Mouse (Mus musculus): ENCODE data around the gene Slc9a9. TPM values are rescaled to one million over a fixed set of nuclear protein-coding genes. Genes with fewer than 3 reads are reported as not detected.

Gene Slc9a9
- polyA plus RNA-seq, 1 experiment from 2014 or later: 1.2 TPM

DNA sequence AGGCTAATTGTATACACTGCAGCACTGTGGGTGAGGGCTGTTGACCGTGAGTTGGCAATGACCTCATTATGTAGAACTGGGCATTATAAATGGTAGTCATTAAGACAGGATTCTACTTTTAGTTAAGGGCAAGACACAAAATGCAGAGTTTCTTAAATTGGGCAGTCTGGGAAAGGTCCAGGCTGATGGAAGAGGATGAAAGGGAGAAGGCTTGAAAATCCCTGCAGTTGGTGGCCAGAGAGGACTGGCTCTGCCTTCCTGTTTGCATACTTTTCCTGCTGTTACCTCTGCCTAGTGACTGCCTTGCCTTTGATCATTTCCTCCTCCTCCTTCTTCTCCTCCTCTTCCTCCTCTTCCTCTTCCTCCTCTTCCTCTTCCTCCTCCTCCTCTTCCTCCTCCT, 73.6 kb downstream of the Slc9a9 start:
- no peak overlapping the region for H3K27ac ChIP-seq (replicated peaks; ENCODE audit: low read depth, low read length)
- no peak overlapping the region for H3K4me3 ChIP-seq (ENCODE audit: low read depth, low read length)
- no peaks in the 10 kb centered on the region for H3K9me3 ChIP-seq (ENCODE audit: control insufficient read depth, low read length)
- ATAC-seq (ENCODE audit: insufficient number of reproducible peaks, low FRiP score, low TSS enrichment, low read depth): no peak
- DNase-seq (ENCODE audit: low spot score): no peak
- H3K36me3 ChIP-seq (ENCODE audit: control insufficient read depth, insufficient read depth, low read length): no peaks in the 10 kb centered on the region
- no peak overlapping the region for H3K9ac ChIP-seq (ENCODE audit: low read length)
- WGBS: 84% methylated on average over 1 of the region's 1 CpGs
- no peaks in the 10 kb centered on the region for H3K4me1 ChIP-seq (ENCODE audit: control insufficient read depth, insufficient read depth, low read length)
- H3K27me3 ChIP-seq (ENCODE audit: control insufficient read depth, insufficient read depth, low read length): no peaks in the 10 kb centered on the region
- H3K4me2 ChIP-seq (ENCODE audit: low read depth, severe bottlenecking): no peak overlapping the region

DNA sequence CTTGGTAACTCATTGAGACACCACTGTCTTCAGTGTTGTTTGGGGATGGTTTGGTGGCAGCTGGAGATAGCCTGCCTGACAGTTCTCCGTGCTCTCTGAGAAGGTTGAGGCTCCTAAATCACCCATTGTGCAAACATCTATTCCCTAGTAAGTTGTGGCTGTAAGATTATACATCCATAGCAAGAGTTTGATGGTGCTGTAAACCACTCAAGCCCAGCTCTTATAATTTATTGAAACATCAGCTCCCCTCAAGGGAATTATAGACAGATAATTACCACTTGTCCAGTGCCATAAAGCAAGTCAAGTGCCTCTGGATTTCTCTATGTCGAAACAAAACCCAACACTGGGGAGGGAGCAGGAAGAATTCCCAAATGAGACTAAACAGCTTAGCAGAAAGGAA, 78.8 kb downstream of the Slc9a9 start:
- Histone ChIP-seq H3K27me3 (ENCODE audit: control insufficient read depth, insufficient read depth, low read length) (no peaks in the 10 kb centered on the region), H3K4me2 (ENCODE audit: low read depth, severe bottlenecking) (no peak overlapping the region), H3K9ac (ENCODE audit: low read length) (no peak overlapping the region), H3K4me3 (ENCODE audit: low read depth, low read length) (no peak overlapping the region), H3K36me3 (ENCODE audit: control insufficient read depth, insufficient read depth, low read length) (no peaks in the 10 kb centered on the region), H3K27ac (replicated peaks; ENCODE audit: low read depth, low read length) (no peak overlapping the region), H3K9me3 (ENCODE audit: control insufficient read depth, low read length) (no peaks in the 10 kb centered on the region), H3K4me1 (ENCODE audit: control insufficient read depth, insufficient read depth, low read length) (no peaks in the 10 kb centered on the region)
- DNase-seq (ENCODE audit: low spot score) (no peak), ATAC-seq (ENCODE audit: insufficient number of reproducible peaks, low FRiP score, low TSS enrichment, low read depth) (no peak)
- 58% methylated on average over 2 of the region's 2 CpGs for WGBS

DNA sequence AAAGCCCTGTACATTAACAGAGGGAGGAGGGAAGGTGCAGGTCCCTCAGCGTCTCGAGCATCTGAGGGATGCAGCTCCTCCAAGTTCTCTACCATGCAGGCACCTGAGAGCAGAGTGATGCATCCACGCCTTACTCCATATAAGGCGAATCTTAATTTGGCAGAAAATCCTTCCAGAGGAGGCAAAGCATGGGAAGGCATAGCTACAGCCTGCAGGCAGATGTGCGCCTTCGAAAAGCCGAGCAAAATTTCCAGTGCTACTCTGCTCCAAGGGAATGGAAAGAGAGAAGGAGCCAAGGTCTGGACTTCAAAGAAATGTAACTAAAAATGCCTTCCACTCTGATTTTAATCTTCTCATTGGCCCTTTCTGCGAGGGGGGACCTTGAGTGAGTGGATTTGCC, 80.5 kb downstream of the Slc9a9 start:
- Histone ChIP-seq H3K36me3 (ENCODE audit: control insufficient read depth, insufficient read depth, low read length) (no peaks in the 10 kb centered on the region), H3K27me3 (ENCODE audit: control insufficient read depth, insufficient read depth, low read length) (no peaks in the 10 kb centered on the region), H3K4me2 (ENCODE audit: low read depth, severe bottlenecking) (no peak overlapping the region), H3K9me3 (ENCODE audit: control insufficient read depth, low read length) (no peaks in the 10 kb centered on the region), H3K9ac (ENCODE audit: low read length) (no peak overlapping the region), H3K4me1 (ENCODE audit: control insufficient read depth, insufficient read depth, low read length) (no peaks in the 10 kb centered on the region), H3K4me3 (ENCODE audit: low read depth, low read length) (no peak overlapping the region), H3K27ac (replicated peaks; ENCODE audit: low read depth, low read length) (no peak overlapping the region)
- ATAC-seq (ENCODE audit: insufficient number of reproducible peaks, low FRiP score, low TSS enrichment, low read depth) (no peak), DNase-seq (ENCODE audit: low spot score) (no peak)
- WGBS: 80% methylated on average over 8 of the region's 8 CpGs

DNA sequence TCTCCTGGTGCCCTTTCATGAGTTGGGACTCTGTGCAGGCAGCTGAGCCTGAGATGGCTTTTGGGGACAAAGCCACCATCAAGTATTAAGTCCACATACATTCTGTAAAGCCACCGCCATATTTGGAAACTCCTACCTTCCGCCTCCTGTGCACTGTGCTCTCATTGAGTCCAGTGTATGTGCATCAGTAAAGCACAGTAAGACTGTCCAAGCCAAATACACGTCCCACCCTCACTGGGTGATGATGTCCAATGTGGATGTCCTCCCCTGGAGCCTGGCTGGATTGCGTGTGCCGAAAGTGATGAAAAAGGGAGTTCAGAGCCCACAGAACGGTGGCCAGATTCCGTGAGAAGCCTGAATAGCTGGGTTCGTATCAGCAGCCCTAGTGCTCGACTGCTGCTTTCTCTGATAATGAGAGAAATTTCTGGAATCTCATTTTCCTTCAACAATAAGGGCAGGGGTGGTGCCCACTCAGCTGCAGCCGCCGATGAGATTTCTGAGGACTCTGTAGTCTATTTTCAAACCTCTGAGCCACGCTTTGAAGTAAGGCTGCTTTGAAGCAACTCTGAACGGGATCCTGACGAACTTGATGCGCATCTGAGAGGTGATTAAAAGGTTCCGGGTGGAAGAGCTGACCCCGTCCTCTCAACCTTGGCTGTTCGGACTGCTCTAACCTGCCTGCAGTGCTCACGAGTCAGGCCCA, 81.4 kb downstream of the Slc9a9 start:
- H3K27ac ChIP-seq (replicated peaks; ENCODE audit: low read depth, low read length): no peak overlapping the region
- WGBS: 72% methylated on average over 19 of the region's 19 CpGs
- ATAC-seq (ENCODE audit: insufficient number of reproducible peaks, low FRiP score, low TSS enrichment, low read depth) (no peak), DNase-seq (ENCODE audit: low spot score) (no peak)
- no peaks in the 10 kb centered on the region for H3K4me1 ChIP-seq (ENCODE audit: control insufficient read depth, insufficient read depth, low read length)
- H3K4me2 ChIP-seq (ENCODE audit: low read depth, severe bottlenecking): no peak overlapping the region
- H3K27me3 ChIP-seq (ENCODE audit: control insufficient read depth, insufficient read depth, low read length): no peaks in the 10 kb centered on the region
- no peaks in the 10 kb centered on the region for H3K9me3 ChIP-seq (ENCODE audit: control insufficient read depth, low read length)
- H3K4me3 ChIP-seq (ENCODE audit: low read depth, low read length): no peak overlapping the region
- H3K36me3 ChIP-seq (ENCODE audit: control insufficient read depth, insufficient read depth, low read length): no peaks in the 10 kb centered on the region
- no peak overlapping the region for H3K9ac ChIP-seq (ENCODE audit: low read length)

GRCm38 (mm10) chr9:94751638-94752021, 81.9 kb downstream of the Slc9a9 start:
- Histone ChIP-seq H3K9me3 (ENCODE audit: control insufficient read depth, low read length) (no peaks in the 10 kb centered on the region), H3K27ac (replicated peaks; ENCODE audit: low read depth, low read length) (no peak overlapping the region), H3K9ac (ENCODE audit: low read length) (no peak overlapping the region), H3K4me2 (ENCODE audit: low read depth, severe bottlenecking) (no peak overlapping the region), H3K4me3 (ENCODE audit: low read depth, low read length) (no peak overlapping the region), H3K4me1 (ENCODE audit: control insufficient read depth, insufficient read depth, low read length) (no peaks in the 10 kb centered on the region), H3K36me3 (ENCODE audit: control insufficient read depth, insufficient read depth, low read length) (no peaks in the 10 kb centered on the region), H3K27me3 (ENCODE audit: control insufficient read depth, insufficient read depth, low read length) (no peaks in the 10 kb centered on the region)
- ATAC-seq (ENCODE audit: insufficient number of reproducible peaks, low FRiP score, low TSS enrichment, low read depth) (no peak), DNase-seq (ENCODE audit: low spot score) (no peak)
- 70% methylated on average over 10 of the region's 10 CpGs for WGBS

GRCm38 (mm10) chr9:94752121-94752520, 82.4 kb downstream of the Slc9a9 start:
- ATAC-seq (ENCODE audit: insufficient number of reproducible peaks, low FRiP score, low TSS enrichment, low read depth): no peak
- no peak for DNase-seq (ENCODE audit: low spot score)
- Histone ChIP-seq H3K4me2 (ENCODE audit: low read depth, severe bottlenecking) (no peak overlapping the region), H3K27ac (replicated peaks; ENCODE audit: low read depth, low read length) (no peak overlapping the region), H3K4me3 (ENCODE audit: low read depth, low read length) (no peak overlapping the region), H3K27me3 (ENCODE audit: control insufficient read depth, insufficient read depth, low read length) (no peaks in the 10 kb centered on the region), H3K9me3 (ENCODE audit: control insufficient read depth, low read length) (no peaks in the 10 kb centered on the region), H3K9ac (ENCODE audit: low read length) (no peak overlapping the region), H3K4me1 (ENCODE audit: control insufficient read depth, insufficient read depth, low read length) (no peaks in the 10 kb centered on the region), H3K36me3 (ENCODE audit: control insufficient read depth, insufficient read depth, low read length) (no peaks in the 10 kb centered on the region)
- WGBS: 92% methylated on average over 3 of the region's 3 CpGs

- no peak overlapping the region for H3K9ac ChIP-seq (ENCODE audit: low read length)
- H3K9me3 ChIP-seq (ENCODE audit: control insufficient read depth, low read length): no peaks in the 10 kb centered on the region
- no peak overlapping the region for H3K27ac ChIP-seq (replicated peaks; ENCODE audit: low read depth, low read length)
- H3K4me1 ChIP-seq (ENCODE audit: control insufficient read depth, insufficient read depth, low read length): no peaks in the 10 kb centered on the region
- no peaks in the 10 kb centered on the region for H3K36me3 ChIP-seq (ENCODE audit: control insufficient read depth, insufficient read depth, low read length)
- H3K4me2 ChIP-seq (ENCODE audit: low read depth, severe bottlenecking): no peak overlapping the region
- DNase-seq (ENCODE audit: low spot score) (no peak), ATAC-seq (ENCODE audit: insufficient number of reproducible peaks, low FRiP score, low TSS enrichment, low read depth) (no peak)
- no peak overlapping the region for H3K4me3 ChIP-seq (ENCODE audit: low read depth, low read length)
- WGBS: 25% methylated on average over 5 of the region's 5 CpGs
- H3K27me3 ChIP-seq (ENCODE audit: control insufficient read depth, insufficient read depth, low read length): no peaks in the 10 kb centered on the region
Measured at GRCm38 (mm10) chr9:94759904-94760303, 90.2 kb downstream of the Slc9a9 start.

DNA sequence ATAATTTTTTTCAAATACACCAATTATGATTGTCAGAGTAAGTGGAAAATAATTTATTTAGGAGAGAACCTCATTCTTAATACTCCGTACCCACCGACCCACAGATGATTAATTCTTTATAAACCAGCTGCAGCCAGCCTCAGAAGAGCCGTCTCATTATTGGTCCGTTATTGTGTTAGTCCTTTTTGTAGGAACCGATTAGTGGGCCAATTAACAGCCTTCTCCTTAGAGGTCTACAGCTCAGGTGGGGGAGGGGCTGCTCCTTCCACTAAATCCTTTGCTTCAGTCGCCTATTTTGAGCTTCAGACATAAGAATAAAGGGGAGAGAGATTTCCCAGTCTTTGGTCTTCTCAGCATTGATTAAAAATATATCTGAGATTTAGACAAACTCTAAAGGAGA, 98.4 kb downstream of the Slc9a9 start:
- WGBS: 56% methylated on average over 6 of the region's 6 CpGs
- Histone ChIP-seq H3K27ac (replicated peaks; ENCODE audit: low read depth, low read length) (no peak overlapping the region), H3K36me3 (ENCODE audit: control insufficient read depth, insufficient read depth, low read length) (no peaks in the 10 kb centered on the region), H3K4me1 (ENCODE audit: control insufficient read depth, insufficient read depth, low read length) (no peaks in the 10 kb centered on the region), H3K4me3 (ENCODE audit: low read depth, low read length) (no peak overlapping the region), H3K4me2 (ENCODE audit: low read depth, severe bottlenecking) (no peak overlapping the region), H3K9ac (ENCODE audit: low read length) (no peak overlapping the region), H3K27me3 (ENCODE audit: control insufficient read depth, insufficient read depth, low read length) (no peaks in the 10 kb centered on the region), H3K9me3 (ENCODE audit: control insufficient read depth, low read length) (no peaks in the 10 kb centered on the region)
- ATAC-seq (ENCODE audit: insufficient number of reproducible peaks, low FRiP score, low TSS enrichment, low read depth) (no peak), DNase-seq (ENCODE audit: low spot score) (no peak)

- no peak overlapping the region for H3K4me2 ChIP-seq (ENCODE audit: low read depth, severe bottlenecking)
- no peak for ATAC-seq (ENCODE audit: insufficient number of reproducible peaks, low FRiP score, low TSS enrichment, low read depth)
- H3K27me3 ChIP-seq (ENCODE audit: control insufficient read depth, insufficient read depth, low read length): no peaks in the 10 kb centered on the region
- H3K9ac ChIP-seq (ENCODE audit: low read length): no peak overlapping the region
- no peak overlapping the region for H3K4me3 ChIP-seq (ENCODE audit: low read depth, low read length)
- H3K9me3 ChIP-seq (ENCODE audit: control insufficient read depth, low read length): no peaks in the 10 kb centered on the region
- 76% methylated on average over 4 of the region's 4 CpGs for WGBS
- H3K4me1 ChIP-seq (ENCODE audit: control insufficient read depth, insufficient read depth, low read length): no peaks in the 10 kb centered on the region
- no peaks in the 10 kb centered on the region for H3K36me3 ChIP-seq (ENCODE audit: control insufficient read depth, insufficient read depth, low read length)
- H3K27ac ChIP-seq (replicated peaks; ENCODE audit: low read depth, low read length): no peak overlapping the region
- DNase-seq (ENCODE audit: low spot score): no peak
Measured at GRCm38 (mm10) chr9:94768524-94768923, 98.8 kb downstream of the Slc9a9 start.
